Mouse (Mus musculus): Measurements from ENCODE around the gene Mpc1.

- TF ChIP-seq CTCF (IDR thresholded peaks at IDR 0.05; ENCODE audit: control insufficient read depth, insufficient read depth, insufficient read length) (no peak), USF1 (IDR thresholded peaks at IDR 0.05; ENCODE audit: low read depth) (no peak)
These were observed 13.1 kb downstream of the Mpc1 start for GRCm38 (mm10) chr17:8295825-8296224.

Data from C2C12 (cell line).